Mouse (Mus musculus) adrenal gland, postnatal 4 days (tissue): Measurements from ENCODE around the gene Adk. TPM values are rescaled to one million over a fixed set of nuclear protein-coding genes. Genes with fewer than 3 reads are reported as not detected.

Experiments
- DNase-seq, 2 experiments: peaks; one replicate each; pipeline ENCODE4 v3.0.0; 2021 to 2022; ENCODE audit warnings: low spot score in 2 of 2, mixed read lengths in 2 of 2
- total RNA-seq, 2 experiments: library from RNA; stranded (reverse); gene quantifications; 2 replicates each; pipeline ENCODE4 v1.2.3; 2021

The Adk gene
- total RNA-seq, 2 experiments from 2014 or later, result 123 to 142 TPM

- no peak for DNase-seq
Observed at GRCm38 (mm10) chr14:21335691-21336314, 283.4 kb downstream of the Adk start.

GRCm38 (mm10) chr14:21337948-21338347, 285.6 kb downstream of the Adk start:
- DNase-seq, result no peak

- DNase-seq, result no peak
Observed at GRCm38 (mm10) chr14:21341195-21341594, 288.8 kb downstream of the Adk start.

GRCm38 (mm10) chr14:21342984-21343383, 290.6 kb downstream of the Adk start:
- DNase-seq, result no peak

GRCm38 (mm10) chr14:21344896-21345295, 292.5 kb downstream of the Adk start:
- DNase-seq, result no peak

- no peak for DNase-seq
Observed at GRCm38 (mm10) chr14:21348611-21349260, 296.4 kb downstream of the Adk start.

- DNase-seq, result no peak
Observed at GRCm38 (mm10) chr14:21351646-21352045, 299.3 kb downstream of the Adk start.

- no peak for DNase-seq
Observed at GRCm38 (mm10) chr14:21356286-21356685, 303.9 kb downstream of the Adk start.

- no peak for DNase-seq
Observed at GRCm38 (mm10) chr14:21359207-21359895, 307.0 kb downstream of the Adk start.

GRCm38 (mm10) chr14:21359896-21360525, 307.6 kb downstream of the Adk start:
- no peak for DNase-seq

GRCm38 (mm10) chr14:21367095-21367494, 314.7 kb downstream of the Adk start:
- DNase-seq, result no peak

- DNase-seq, result no peak
Observed at GRCm38 (mm10) chr14:21368622-21369021, 316.2 kb downstream of the Adk start.

GRCm38 (mm10) chr14:21369127-21369526, 316.8 kb downstream of the Adk start:
- peak; percentile 40 to 48 for DNase-seq

GRCm38 (mm10) chr14:21371946-21372345, 319.6 kb downstream of the Adk start:
- no peak for DNase-seq

GRCm38 (mm10) chr14:21372689-21373088, 320.3 kb downstream of the Adk start:
- no peak for DNase-seq

- DNase-seq, result no peak
Observed at GRCm38 (mm10) chr14:21383701-21384428, 331.5 kb downstream of the Adk start.

GRCm38 (mm10) chr14:21399506-21399905, 347.1 kb downstream of the Adk start:
- no peak for DNase-seq

GRCm38 (mm10) chr14:21402157-21402601, 349.8 kb downstream of the Adk start:
- DNase-seq, result no peak

- no peak for DNase-seq
Observed at GRCm38 (mm10) chr14:21402621-21403405, 350.4 kb downstream of the Adk start.

GRCm38 (mm10) chr14:21406946-21407345, 354.6 kb downstream of the Adk start:
- no peak for DNase-seq
